In genomic region chr5:52064804-52065451, GRCm38 (mm10) we compare ENCODE assay signal across 8 mouse cellular contexts.
DNase-seq lines count a peak whose midpoint lies in the region; ATAC-seq and TF ChIP-seq lines count a peak whose summit lies in the region.

No protein-coding gene starts in this region.

- 31% methylated on average over 16 of the region's 16 CpGs for WGBS in intestine, postnatal 0 days
- 34% methylated on average over 16 of the region's 16 CpGs for WGBS in midbrain, embryonic 12.5 days

- DNase-seq in adrenal gland, postnatal 10 days = peak; percentile 90
- peak; percentile 89 for DNase-seq in embryo, embryonic 11 days
- peak; percentile 57 for DNase-seq in gastrocnemius, postnatal 25 days
- peak; percentile 86 for DNase-seq in left cerebral cortex, postnatal 25 days (ENCODE audit: low spot score in 2 of 2)
- DNase-seq in skeletal muscle tissue, adult 2 months (ENCODE audit: low read depth, low spot score) = peak; percentile 61
- no peak for DNase-seq in MN1 (ENCODE audit: low spot score)

- intact Hi-C loops in left cerebral cortex, postnatal 25 days (cut with DNase I) = loop anchor here (5.0 to 10.0 kb wide), 3 partner anchors 1310 to 1770 kb away; no protein-coding TSS in a partner anchor

- no peak overlapping the region for H3K27ac ChIP-seq in intestine, postnatal 0 days (ENCODE audit: low read depth, low read length)
- H3K27ac ChIP-seq in midbrain, embryonic 12.5 days (replicated peaks) = no peak overlapping the region

- H3K27me3 ChIP-seq in intestine, postnatal 0 days (replicated peaks; ENCODE audit: control insufficient read depth, insufficient read depth, low read length) = no peaks in the 10 kb centered on the region
- no peaks in the 10 kb centered on the region; the same call in 1 of the 2 replicates for H3K27me3 ChIP-seq in midbrain, embryonic 12.5 days

- peak; percentile 99 for TF ChIP-seq CTCF in intestine, postnatal 0 days (IDR thresholded peaks at IDR 0.05; ENCODE audit: low read depth)

- no peaks in the 10 kb centered on the region for H3K9me3 ChIP-seq in intestine, postnatal 0 days (ENCODE audit: control insufficient read depth)
- H3K9me3 ChIP-seq in midbrain, embryonic 12.5 days = no peaks in the 10 kb centered on the region

- no peaks in the 10 kb centered on the region for H3K36me3 ChIP-seq in intestine, postnatal 0 days (ENCODE audit: control insufficient read depth, insufficient read depth)
- H3K36me3 ChIP-seq in midbrain, embryonic 12.5 days = no peaks in the 10 kb centered on the region

- ATAC-seq in intestine, postnatal 0 days = 0 out of 2 replicates have a peak, but pooled peaks have one; percentile 57
- peak; percentile 92 for ATAC-seq in midbrain, embryonic 12.5 days (ENCODE audit: low FRiP score, low read depth)

- no peaks in the 10 kb centered on the region for H3K4me1 ChIP-seq in intestine, postnatal 0 days (replicated peaks; ENCODE audit: control insufficient read depth, insufficient read depth, low read length)
- H3K4me1 ChIP-seq in midbrain, embryonic 12.5 days = no peaks in the 10 kb centered on the region

- H3K9ac ChIP-seq in intestine, postnatal 0 days (ENCODE audit: low read depth, low read length) = no peak overlapping the region
- H3K9ac ChIP-seq in midbrain, embryonic 12.5 days (replicated peaks) = no peak overlapping the region

- no peak overlapping the region for H3K4me3 ChIP-seq in intestine, postnatal 0 days (ENCODE audit: low read depth, low read length)
- H3K4me3 ChIP-seq in midbrain, embryonic 12.5 days = no peak overlapping the region

- no peak overlapping the region for H3K4me2 ChIP-seq in intestine, postnatal 0 days (replicated peaks; ENCODE audit: low read depth)
- no peak overlapping the region for H3K4me2 ChIP-seq in midbrain, embryonic 12.5 days (replicated peaks)
